Mouse (Mus musculus) liver, embryonic 14.5 days (tissue): ENCODE measurements around the gene Edaradd.

ENCODE experiments used
- CTCF ChIP-seq: IDR thresholded peaks from 2 replicates; pipeline ENCODE4 v1.5.1; 2016; ENCODE audit warnings: antibody characterized with exemption, low read depth, control low read depth
- EP300 ChIP-seq: IDR thresholded peaks from 2 replicates; pipeline ENCODE4 v1.6.1; 2016; ENCODE audit warnings: antibody characterized with exemption, low read depth

GRCm38 (mm10) chr13:12460443-12460842, 59.8 kb downstream of the Edaradd start:
- TF ChIP-seq CTCF, result no peak; the same call in 1 of the 2 replicates
- TF ChIP-seq EP300, result no peak
